Mouse (Mus musculus) layer of hippocampus, postnatal 14 days (tissue): Measurements from ENCODE around the gene Vwa5a. TPM values are rescaled to one million over a fixed set of nuclear protein-coding genes. Genes with fewer than 3 reads are reported as not detected.

Experiments used
- DNase-seq, 2 experiments: peaks; one replicate each; pipeline ENCODE4 v3.0.0; 2021 to 2022; ENCODE audit warnings: low spot score in 2 of 2, mixed read lengths in 1 of 2
- long read RNA-seq, 2 experiments: library from polyadenylated mRNA; stranded (forward); transcript quantifications; one replicate each; pipeline ENCODE4 v2.0.0; 2021
- total RNA-seq, 2 experiments: library from RNA; stranded (reverse); gene quantifications; 2 replicates each; pipeline ENCODE4 v1.2.3; 2021

Vwa5a gene
- 1 to 10 TPM; 7.8 to 9.8 TPM for total RNA-seq
- long read RNA-seq, experiment 1, full-length matches to known transcripts = 4 of 5 reads
- long read RNA-seq, experiment 1, partial matches to known transcripts = 1 of 5 reads
- long read RNA-seq, experiment 1, other reads (novel, unspliced or antisense) = 0 of 5 reads
- long read RNA-seq, experiment 2, full-length matches to known transcripts = 4 of 5 reads
- long read RNA-seq, experiment 2, partial matches to known transcripts = 0 of 5 reads
- long read RNA-seq, experiment 2, other reads (novel, unspliced or antisense) = 1 of 5 reads

DNA sequence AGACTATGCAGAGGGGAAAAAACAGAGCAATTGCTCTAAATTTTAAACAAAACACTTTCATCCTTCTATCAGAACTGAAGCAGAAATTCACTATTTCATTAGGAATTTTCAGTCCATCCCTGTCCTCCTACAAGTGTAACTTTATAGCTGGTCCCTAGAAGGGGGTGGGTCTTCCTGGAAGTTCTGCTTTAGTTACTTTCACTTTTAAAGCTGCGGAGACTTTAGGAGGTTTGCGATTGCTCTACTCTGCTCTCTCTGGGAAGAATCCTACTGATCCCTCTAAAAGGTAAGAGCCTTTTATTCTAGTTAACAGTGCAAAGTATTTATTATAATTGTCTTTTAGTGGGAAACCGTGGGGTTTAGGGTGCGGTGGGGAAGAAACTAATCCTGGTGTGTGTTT is at the start of gene Vwa5a:
TSS of gene Vwa5a (plus strand) at position 167 of the 400 bp plus-strand sequence.
- DNase-seq = peak in 1 of 2 experiments; percentile 11

DNA sequence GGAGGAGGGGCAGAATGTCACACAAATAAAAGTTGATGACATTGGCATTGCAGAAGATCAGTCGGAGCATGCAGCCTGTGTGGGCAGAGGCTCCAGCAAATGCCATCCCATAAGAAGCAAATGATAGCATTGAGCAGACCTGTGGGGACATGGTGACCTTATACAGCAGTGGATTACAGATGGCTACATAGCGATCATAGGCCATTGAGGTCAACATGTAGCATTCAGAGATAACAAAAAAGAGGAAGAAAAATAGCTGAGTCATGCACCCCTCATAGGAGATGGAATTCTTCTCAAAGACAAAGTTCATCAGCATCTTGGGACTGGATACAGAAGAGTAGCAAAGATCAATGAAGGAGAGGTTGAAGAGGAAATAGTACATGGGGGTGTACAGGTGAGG is 45.2 kb upstream of the Vwa5a start:
- no peak for DNase-seq

DNA sequence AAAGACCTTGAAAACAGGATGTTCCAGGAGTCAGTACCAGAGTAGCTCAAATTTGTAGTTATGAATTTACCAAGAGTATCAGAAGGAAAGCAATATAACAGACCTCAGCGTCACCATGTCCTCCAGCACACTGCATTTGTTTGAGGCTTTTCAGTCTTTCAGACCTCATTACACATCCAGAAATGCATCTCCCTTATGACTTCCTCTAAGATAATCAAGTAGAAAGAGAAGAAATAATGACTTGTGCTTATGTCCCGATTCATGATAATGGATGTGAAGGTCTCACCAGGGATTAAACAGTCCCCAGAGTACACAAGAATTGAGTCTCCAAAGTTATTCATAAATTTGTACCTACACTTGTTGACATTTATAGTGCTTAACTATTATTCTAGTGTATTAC is 43.6 kb upstream of the Vwa5a start, which contains the start of gene Olfr918:
TSS of gene Olfr918 (minus strand) at position 101 of the 400 bp plus-strand sequence.
- DNase-seq = no peak

DNA sequence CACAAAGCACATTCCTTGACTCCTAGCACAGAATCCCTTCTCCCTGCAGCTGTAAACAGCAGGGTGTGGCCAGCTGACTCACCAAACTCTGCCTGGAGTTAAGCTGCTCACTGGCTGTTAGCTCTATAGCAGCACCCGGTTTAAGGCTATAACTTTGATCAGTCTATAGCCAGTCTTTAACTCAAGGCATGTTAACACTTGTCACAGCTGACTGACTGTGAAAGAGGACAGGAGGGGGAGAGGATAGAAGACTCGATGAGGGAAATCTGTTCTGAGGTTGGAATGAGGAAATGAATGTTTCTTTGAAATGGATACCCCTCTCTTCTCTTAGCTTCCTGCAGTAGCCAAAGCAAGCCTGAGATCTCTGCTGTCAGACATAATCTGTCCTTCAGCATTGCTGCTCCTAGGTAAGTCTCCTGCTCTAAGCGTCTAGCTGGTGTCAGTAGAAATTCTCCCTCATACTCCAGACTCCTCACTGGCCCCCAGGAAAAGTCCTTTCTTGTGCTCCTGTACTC is 916 bp downstream of the Vwa5a start:
- no peak for DNase-seq

DNA sequence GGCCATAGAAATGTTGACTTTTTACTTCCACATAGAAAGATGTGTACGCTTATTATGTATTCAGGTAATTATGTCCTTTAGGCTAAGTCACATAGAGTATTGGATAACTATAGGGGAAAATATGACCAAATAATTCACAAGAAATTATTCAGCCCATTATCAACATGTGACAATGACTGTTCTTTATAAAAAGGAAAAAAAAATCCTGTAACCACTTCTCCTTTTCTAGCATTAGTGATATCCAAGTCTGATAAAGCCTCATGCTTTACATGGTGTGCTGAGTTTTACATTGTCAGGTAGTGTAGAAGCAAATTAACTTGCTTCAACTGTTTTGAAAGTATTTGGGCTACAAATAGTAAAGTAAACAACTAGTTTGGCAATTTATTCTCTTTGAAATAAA is 6.0 kb downstream of the Vwa5a start:
- no peak for DNase-seq

DNA sequence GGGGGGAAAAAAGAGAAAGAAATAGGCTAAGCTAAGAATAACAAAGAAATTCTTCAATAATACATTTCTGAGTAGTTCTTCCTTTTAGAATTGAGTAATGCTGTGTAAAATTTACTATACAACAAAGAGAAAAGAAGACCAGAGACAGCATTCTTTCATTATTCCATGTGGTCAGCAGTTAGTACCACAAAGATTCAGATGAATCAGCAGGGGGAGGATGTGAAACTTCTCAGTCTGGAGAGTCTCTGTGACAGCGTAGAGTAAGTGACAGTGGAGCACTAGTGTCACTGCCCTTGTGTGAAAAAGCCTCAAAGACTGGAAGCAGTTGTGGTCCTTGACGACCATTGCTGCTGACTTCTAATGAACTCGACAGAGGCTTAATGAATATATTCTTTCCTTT is 10.2 kb downstream of the Vwa5a start:
- DNase-seq = no peak

DNA sequence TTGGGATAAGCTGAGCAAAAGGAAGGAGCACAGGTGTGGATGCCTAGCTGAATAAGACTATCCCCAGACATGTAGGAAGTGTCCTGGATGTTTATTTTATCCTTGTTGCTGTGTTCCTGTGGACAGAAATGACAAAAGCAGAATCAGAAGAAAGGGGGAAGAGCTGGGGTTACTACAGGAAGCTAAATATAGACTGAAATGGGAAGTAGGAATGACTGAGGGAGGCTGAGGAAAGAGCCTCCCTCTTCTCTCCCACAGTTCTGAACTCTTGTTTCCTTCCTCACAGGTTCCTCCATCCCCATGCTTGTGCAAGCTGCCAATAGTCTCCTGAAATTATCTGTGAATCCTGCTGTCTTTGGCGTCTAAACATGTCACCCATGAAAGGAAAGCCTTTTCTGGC is 23.3 kb downstream of the Vwa5a start:
- DNase-seq = no peak

DNA sequence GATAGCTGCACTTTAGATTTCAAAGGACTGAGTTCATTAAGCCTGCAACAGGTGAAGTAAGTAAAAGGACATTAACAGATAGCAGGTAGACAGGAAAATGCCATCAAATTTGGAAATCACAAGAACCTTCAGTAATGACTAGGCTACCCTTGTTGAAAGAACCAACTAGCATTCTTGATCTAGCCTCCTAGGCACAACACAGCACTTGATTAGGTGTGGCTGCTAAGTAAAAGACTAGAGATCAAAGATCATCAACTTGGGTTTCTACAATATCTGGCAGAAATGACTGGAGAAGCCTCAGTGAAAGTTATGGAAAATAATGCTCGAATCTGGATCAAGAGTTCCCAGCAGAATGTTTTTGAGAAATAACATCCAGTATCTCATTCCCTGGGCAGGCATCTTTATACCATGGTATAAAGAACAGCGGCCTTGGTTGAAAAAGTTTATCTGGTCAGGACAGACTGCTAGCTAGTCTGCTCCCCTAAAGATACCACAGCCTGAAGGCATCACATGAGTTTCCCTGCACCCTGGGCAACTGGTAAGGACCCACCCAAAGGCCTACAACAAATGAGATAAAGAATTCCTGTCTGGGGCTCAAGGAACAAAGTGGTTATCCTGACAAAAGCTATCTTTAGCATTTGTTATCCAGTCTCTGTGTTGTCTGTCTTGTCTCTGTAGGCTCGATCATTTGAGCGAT is 26.7 kb downstream of the Vwa5a start:
- no peak for DNase-seq

DNA sequence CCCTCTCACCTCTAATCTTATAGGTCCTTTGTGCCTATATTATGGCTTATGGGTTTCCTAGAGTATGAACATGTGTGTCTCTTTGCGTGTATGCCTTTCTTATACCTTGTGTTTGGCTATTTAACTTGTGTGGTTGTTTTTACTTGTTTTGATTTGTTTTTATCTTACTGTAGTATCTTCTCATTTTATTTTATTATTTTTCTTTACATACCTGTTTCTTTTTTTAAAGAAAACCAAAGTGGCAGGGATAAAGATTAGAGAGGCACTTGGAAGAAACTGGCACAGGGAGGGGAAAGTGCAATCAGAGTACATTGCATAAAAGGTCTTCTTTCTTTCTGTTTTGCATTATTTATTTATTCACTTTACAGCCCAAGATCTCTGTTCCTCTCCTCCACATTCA is 33.9 kb downstream of the Vwa5a start, which contains the start of gene Olfr920:
TSS of gene Olfr920 (plus strand) at position 301 of the 400 bp plus-strand sequence.
- DNase-seq = no peak

DNA sequence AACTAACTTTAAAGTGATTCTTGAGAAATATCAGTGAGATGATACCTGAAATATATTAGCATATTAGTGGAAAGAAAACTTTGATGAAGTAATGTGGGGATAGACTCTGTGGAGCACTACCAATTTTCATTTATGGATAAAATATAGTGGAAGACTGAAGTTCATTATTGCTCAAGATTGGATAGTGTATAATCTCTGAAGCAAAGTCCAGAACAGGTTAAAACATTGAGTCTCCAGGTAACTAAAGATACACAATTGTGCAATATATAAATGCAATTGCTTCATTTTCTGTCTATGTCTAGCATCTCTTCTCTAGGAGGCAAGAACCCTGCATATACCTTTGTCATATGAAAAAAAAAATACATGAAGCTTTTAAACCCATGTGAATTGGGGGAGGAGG is 54.7 kb downstream of the Vwa5a start, which contains the start of gene Olfr921:
TSS of gene Olfr921 (plus strand) at position 301 of the 400 bp plus-strand sequence.
- DNase-seq = no peak

DNA sequence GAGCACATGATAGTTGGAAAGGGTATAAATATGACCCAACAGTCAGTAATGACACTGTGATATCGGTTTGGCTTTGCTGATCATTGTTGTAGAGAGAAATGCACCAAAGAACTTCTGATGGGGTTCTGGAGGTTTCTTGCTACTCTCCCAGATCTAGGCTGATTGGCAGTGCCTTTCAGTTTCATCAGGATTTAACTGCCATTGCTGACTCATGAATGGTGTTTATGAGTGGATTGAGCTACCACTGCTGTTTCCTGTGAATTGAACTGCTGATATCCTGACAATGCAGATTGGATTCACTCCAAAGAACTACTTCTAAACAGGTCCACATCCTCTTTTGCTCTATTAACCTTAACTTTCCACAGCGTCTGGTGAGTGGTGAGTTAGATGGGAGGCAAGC is 74.6 kb downstream of the Vwa5a start:
- DNase-seq = no peak

Other genes starting within 250 kb of the Vwa5a start
- not detected for gene Olfr905, start 247.2 kb upstream of the Vwa5a start, total RNA-seq
- gene Olfr906, start 231.2 kb upstream of the Vwa5a start, total RNA-seq = not detected
- not detected for gene Olfr907, start 222.5 kb upstream of the Vwa5a start, total RNA-seq
- not detected for gene Olfr911-ps1, start 196.7 kb upstream of the Vwa5a start, total RNA-seq
- not detected for gene Olfr910, start 180.4 kb upstream of the Vwa5a start, total RNA-seq
- gene Olfr912, start 138.1 kb upstream of the Vwa5a start, total RNA-seq = not detected
- not detected for gene Olfr913, start 125.5 kb upstream of the Vwa5a start, total RNA-seq
- not detected for gene Olfr914, start 113.2 kb upstream of the Vwa5a start, total RNA-seq
- gene Olfr916, start 58.4 kb upstream of the Vwa5a start, total RNA-seq = not detected
- not detected for gene Olfr917, start 52.4 kb upstream of the Vwa5a start, total RNA-seq
- gene Olfr918, start 43.7 kb upstream of the Vwa5a start, total RNA-seq = not detected
- not detected for gene Olfr919, start 14.6 kb upstream of the Vwa5a start, total RNA-seq
- gene Olfr920, start 34.0 kb downstream of the Vwa5a start, total RNA-seq = under 1 TPM in 1 of 2 experiments, not detected in 1; 0.07 TPM
- not detected for gene Olfr921, start 54.8 kb downstream of the Vwa5a start, total RNA-seq
- not detected for gene Olfr922, start 96.3 kb downstream of the Vwa5a start, total RNA-seq
- not detected for gene Olfr923, start 108.3 kb downstream of the Vwa5a start, total RNA-seq
- gene Olfr924, start 126.2 kb downstream of the Vwa5a start, total RNA-seq = not detected
- gene Olfr26, start 136.8 kb downstream of the Vwa5a start, total RNA-seq = not detected
- gene Olfr926, start 158.9 kb downstream of the Vwa5a start, total RNA-seq = not detected
- gene Olfr930, start 211.5 kb downstream of the Vwa5a start, total RNA-seq = not detected